Mouse (Mus musculus): ENCODE results near the gene Dnmt1.

Gene Dnmt1

DNA sequence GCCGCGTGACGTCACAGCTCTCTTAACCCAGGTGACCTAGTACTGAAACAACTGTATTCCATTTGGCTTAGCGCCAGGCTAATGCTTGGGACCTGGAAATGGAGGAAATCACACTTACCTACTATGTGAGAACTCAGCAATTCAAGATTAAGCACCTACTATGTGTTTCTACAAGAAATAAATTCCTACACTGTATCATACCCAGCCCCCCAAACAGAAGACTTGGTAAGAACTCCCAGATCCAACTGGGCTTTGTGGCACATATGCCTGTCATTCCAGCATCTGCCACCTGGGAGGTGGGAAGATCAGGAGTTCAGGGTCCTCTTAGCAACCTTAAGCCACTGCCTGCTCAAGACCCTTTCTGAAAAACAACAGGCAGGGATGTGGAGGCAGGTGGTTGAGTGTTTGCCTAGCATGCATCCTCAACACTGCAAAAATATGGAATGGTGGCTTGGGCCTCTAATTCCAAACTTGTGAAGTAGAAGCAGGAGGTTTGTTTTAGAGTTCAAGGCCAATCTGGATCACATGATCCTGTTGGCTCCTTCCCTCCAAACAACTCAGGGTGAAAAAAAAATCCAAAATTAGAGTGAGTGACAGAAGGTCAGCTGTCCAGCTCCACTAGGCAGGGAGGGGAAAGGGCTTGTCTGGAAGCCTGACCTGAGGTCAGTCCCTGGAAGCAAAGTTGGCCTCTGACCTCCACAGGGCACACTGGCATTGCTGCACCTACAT is 17.4 kb upstream of the Dnmt1 start:
- DNase-seq (ENCODE audit: low read depth): no peak

DNA sequence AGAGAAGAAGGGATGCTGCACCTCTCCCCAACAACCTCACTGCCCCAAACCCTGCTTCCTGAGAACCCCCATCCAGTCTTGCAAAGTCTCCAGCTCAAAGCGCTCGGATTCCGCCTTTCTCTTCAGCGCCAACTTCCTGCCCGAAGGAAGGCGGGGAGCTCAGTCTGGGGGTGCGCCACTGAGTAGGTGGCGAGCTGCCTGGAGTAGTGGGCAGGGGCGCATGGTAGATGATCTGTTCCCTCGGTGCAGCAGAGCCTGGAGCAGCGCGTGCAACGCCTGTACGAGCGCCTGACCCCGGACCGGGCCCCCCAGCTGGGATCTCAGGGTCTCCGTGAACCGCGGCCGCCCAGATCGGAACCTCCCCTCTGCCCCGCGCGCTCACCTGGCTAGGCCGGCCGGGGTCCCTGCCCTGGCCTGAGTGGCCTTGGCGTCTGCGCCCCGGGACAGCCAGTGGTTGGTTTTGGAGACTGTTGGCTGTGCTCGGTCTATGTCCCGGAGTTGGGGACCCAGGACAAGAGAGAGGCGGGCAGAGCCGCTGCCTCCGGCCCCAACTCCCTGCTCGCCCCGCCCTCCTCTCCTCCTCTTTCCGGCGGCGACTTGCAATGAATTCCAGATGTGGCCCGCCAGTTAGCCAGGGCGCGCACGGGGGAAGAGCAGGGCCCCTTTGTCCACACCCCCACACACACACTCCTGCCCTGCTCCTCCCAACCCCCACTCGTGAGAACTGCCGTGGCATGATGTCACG is 16.7 kb upstream of the Dnmt1 start, which contains the start of gene S1pr2:
Gene S1pr2, minus strand, starts transcription at position 566 of the 745 bp plus-strand sequence.
- peak; percentile 94 for DNase-seq (ENCODE audit: low read depth)

DNA sequence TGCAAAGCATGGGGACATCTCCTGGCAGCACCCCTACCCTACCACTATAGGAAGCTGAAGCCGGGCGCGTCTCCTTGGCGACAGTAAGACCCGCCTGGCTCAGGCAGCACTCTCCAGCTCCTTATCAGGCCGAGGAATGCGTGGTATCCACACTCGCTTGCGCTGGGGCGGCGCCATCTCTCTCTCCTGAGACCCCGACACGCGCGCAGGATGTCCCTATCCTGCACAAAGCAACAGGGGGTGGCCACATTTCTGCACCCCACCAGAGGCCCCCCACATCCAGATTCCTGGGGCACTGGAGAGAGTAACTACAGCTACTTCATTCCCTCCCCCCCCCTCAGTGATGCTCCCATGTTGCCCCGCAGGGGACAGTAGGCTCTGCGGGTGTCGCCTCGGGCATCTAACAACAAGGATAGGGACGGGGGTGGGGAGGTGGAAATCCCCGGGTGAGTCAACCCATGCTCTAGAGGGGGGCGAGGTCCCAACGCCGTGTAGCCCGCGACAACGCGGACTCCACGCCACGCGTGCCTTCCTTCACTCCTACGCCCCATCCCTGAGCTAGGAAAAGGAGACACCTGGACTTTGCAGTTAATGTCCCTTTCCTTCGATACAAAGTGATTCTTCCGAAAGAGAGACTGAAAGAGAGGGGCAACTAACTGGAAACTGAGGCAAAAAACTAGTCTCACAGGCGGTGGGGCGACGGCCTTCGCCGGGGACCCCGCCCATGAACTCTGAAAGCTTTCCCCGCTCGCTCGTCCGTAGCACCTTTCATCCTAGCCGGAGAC is 15.9 kb upstream of the Dnmt1 start:
- peak; percentile 72 for DNase-seq (ENCODE audit: low read depth)

DNA sequence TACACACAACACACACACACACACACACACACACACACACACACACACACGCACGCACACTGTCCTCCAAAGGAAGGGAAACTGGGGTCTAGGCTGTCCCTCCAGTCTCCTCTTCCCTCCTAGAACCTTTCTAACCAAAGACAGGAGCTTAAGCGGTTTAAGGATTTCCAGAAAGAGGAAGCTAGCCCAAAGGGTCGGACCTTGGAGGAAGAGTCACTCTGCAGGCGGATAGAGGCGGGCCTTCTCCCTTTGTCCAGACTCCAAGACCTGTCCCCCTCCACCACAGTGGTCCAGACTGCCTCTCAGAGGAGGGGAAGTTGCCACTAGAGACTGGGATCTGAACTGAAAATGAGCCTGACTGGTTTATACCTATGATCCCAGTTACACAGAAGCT is 14.0 kb upstream of the Dnmt1 start:
- no peak for DNase-seq (ENCODE audit: low read depth)

DNA sequence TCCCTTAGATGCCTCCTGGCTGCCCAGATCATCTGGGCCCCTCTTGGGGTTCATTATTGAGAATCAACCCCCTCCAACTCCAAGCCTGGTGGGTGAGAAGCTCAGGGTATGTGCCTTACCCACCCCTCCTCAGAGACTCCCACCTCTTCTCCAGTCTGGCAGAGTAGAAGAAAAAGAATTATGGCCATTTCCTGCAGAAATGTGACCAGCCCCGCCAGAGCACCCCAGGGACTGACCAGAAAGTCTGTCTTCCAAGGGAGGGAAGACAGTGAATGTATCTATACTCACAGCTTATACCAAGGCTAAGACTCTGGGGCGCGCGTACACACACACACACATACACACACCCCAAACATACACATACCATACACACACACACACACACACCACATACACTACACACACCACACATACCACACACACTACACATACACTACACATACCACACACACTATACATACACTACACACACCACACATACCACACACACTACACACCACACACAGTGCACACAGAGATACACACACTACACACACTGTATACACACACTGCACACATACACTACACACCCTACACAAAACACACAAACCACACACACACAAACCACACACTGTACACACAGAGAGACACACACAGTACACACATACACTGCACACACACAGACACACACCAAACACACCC is 13.5 kb upstream of the Dnmt1 start:
- no peak for DNase-seq (ENCODE audit: low read depth)

DNA sequence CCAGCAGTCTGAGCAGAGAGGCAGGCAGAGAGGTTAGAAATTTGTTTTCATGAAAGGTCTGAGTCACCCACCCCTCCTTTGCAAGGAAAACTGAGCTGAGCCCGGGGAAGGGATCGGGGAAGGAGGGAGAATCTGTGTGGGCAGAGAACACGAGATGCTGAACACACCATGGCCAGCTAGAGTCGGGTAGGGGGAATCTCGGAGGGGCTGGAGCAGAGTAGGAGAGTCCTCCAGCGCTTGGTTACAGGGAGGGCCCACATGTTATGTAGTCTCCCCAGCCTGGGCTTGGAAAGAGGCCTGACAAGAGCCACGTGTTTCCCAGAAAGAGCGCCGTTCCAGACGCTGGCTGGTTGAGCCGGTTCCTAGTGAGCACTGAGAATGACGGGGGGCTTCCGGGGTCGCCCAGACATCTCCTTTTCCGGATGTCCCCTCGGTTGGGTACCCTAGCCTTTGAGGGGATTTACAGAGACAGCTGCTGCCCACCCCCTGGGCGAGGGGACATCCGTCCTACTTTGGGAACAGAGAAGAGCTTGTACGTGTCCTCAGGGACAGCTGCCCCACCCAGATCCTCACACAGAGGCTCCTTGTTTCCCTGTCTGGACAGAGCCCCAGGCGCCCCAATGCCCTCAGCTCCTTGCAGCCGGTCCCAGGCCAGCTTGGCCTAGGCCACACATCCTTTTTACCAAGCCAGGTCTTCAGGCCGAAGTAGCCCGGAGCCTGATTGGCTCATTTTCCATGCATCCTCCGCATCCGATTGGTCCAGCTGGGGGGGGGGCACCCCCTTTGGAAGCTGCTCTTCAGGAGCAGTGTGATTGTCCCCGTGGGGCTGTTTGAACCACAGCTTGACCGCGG is 12.7 kb upstream of the Dnmt1 start:
- no peak for DNase-seq (ENCODE audit: low read depth)

DNA sequence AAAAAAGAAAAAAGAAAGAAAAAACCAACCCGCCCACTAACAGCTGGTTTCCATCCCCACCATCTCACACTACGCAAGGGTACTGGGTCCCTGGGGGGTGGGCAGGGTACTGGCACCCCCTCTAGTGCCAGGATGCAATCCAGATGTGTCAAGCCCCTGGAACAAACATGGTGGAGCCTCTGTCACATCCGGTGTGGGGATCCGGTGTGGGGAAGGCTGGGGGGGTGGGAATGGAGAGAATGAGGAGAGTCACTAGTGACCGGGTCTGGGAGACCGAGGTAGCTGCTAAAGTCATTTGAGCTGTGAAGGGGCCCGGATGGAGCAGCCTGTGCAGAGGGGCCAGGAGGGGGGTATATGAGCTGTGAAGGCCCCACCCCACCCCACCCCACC is 12.1 kb upstream of the Dnmt1 start:
- no peak for DNase-seq (ENCODE audit: low read depth)

DNA sequence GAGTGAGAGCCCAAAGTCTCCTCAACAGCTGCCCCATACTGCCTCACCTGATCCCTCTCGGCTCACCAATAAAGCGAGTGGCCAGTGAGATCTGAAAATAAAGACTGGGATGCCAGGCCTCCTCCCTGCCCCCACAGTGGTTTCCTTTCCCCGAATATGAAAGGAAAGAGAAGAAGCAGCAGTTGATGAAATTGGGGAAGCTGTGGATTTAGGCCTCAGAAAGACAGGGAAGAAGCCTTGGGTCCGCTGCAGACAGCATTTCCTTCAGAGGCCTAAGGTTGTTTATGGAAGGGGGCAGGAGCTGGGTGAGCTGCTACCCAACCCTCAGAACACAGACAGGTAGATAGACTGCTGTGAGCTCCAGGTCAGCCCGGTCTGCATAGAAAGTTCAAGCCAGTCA is 7.1 kb upstream of the Dnmt1 start:
- DNase-seq (ENCODE audit: low read depth): no peak

DNA sequence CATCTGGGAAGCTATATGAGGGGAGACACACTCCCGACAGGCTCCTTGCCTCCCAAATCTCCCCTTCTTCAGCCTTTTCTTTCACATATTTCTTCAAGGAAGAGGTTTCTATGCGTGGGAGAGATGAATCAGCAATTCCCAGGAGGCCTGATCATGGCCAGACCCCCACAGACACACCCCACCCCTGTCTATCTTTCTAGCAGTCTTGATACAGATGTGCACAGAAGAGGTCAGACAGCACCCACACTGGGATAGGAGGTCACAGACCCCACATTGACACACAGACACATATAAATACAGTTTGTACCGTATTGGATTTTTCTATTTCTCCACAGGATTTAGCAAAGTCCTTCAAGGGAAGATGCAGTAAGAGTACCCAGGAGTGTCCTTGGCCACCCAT is 6.3 kb upstream of the Dnmt1 start:
- no peak for DNase-seq (ENCODE audit: low read depth)

DNA sequence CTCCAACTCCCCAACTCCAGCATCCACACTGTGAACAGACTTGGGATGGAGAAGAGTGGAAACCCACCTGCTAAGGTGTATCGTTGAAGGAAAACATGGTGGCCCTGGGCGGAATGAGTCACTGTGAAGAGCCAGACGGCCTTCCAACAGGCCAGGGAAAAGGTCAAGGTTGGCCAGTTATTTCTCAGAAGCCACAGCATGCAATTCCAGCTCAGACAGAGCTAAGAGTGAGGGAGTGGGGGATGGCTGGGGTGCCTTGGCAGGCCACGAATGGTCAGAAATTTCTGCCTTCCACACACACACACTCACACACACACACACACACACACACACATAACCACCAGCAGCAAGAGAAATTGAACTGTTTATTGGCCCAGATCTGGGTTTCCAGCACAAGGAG is 5.9 kb upstream of the Dnmt1 start:
- no peak for DNase-seq (ENCODE audit: low read depth)

DNA sequence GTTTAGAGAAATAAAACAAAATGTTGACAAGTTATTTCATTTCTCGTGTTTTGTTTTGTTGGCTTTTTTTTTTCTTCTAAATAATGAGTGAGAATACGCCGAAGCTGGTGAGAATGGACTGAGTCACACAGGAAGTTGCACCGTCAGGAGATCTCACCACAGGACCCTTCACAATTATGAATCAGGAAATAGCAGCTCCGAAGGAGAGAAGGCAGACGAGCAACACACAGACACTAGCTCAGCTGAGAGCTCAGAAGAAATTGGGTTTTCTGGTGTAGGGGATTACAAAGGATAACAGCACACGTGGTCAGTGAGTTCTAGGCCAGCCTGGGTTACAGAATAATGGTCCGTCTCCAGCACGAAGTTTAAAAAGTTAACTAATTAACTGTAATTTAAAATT is 1.9 kb upstream of the Dnmt1 start:
- peak; percentile 85 for DNase-seq (ENCODE audit: low read depth)

DNA sequence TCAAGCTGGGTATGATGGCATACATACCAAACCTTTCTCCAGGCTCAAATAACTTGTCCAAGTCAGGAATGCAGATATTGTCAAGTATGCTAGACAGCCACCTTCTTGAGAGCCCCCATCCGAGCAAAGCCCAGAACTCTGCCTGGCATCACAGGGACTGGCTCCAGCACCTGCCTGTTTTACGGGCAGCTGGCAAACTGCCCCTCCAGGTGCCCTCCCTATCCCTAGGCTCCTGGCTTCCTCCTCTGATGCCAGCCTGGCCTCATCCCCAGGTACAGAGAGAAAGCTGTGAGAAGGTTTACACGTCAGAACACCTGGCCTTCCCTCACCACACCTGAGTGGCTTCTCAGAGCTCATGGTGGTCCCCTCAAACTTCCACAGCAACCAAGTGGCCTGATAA is 2.7 kb downstream of the Dnmt1 start:
- DNase-seq (ENCODE audit: low read depth): no peak

DNA sequence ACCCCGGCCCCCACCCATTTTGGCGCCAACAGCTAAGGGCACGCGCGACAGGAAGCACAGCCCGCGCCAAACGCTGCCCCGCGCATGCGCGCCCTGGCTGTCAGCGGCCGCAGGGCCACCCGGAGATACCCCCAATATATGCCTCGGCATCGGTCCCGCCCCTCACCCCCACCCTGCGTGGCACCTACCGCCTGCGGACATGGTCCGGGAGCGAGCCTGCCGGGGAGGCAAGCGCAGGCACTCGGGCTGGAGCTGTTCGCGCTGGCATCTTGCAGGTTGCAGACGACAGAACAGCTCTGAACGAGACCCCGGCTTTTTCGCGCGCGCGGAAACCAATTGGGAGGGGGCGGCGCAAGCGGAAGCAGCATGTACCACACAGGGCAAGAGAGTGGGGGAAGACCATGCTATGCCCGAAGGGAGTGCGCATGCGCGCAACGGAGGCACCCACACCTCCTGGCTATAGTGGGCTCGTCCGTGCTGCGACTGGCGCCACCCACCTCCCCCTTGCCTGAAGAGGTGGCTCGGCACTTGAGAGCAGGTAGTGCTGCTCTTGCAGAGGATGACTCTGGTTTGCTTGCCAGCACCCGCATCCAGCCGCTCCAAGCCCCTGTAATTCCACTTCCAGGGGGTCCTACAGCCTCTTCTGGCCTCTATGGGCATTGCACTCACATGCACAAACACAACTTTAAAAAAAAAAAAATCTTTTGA is 7.0 kb downstream of the Dnmt1 start:
- DNase-seq (ENCODE audit: low read depth): peak; percentile 98

DNA sequence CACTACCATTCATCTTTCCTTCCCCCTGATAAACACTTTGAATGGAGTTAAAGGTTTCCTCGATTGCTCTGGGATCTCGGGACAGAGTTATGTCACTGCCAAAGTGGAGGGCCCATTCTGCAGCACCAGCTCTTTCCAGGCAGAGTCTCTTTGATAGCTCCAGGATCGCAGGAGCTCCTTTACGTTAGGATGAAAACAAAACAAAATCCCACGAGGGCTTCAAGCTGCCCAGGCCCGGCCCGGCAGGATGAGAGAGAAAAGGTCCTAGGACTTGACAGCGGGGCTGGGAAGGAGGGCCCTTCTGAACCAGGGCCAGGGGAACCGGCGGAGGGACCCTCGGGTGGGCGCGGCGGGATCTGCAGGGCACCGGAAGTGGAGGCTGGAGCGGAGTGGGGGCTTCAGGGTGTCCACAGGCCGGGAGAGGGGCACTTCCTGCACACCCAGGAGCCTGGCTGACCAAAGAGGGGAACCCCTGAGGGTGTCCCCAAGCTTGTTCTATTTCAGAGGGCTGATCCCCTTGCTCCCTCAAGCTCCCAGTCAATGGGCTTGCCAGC is 7.6 kb downstream of the Dnmt1 start:
- DNase-seq (ENCODE audit: low read depth): no peak

DNA sequence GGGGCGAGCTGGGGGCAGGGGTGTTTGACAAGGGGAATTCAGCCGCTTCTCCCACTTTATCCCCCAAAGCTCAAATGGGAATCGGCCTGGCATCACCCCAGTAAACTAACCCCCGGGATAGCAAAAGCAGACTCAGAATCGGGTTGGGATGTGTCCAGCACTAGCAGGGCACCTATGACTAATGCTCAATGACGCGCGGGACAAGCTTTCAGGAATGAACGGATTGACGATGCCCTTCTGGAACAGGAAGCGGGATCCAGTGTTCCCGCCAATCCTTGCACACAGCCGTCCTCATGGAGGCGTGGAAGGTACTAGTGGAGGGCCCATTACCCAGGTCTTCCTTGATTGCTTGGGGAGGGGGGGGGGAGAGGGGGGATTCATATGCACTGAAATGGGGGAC is 8.2 kb downstream of the Dnmt1 start:
- peak; percentile 43 for DNase-seq (ENCODE audit: low read depth)

DNA sequence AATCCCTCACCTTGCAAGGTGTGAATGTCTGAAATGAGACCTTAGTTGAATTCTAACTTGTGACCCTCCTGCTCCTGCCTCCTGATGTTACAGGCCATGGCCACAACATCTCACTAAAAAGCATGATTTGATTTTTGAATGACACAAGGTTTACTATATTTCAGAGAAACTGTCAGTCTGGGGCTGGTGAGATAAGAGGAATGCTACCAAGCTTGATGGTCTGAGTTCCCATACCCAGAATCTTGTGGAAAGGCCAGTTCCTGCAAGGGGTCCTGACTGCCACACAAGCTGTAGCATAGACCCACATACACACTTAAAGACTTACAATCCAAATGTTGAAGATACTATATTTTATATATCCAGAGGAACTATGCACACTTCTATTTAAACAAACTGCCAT is 9.3 kb downstream of the Dnmt1 start:
- no peak for DNase-seq (ENCODE audit: low read depth)

DNA sequence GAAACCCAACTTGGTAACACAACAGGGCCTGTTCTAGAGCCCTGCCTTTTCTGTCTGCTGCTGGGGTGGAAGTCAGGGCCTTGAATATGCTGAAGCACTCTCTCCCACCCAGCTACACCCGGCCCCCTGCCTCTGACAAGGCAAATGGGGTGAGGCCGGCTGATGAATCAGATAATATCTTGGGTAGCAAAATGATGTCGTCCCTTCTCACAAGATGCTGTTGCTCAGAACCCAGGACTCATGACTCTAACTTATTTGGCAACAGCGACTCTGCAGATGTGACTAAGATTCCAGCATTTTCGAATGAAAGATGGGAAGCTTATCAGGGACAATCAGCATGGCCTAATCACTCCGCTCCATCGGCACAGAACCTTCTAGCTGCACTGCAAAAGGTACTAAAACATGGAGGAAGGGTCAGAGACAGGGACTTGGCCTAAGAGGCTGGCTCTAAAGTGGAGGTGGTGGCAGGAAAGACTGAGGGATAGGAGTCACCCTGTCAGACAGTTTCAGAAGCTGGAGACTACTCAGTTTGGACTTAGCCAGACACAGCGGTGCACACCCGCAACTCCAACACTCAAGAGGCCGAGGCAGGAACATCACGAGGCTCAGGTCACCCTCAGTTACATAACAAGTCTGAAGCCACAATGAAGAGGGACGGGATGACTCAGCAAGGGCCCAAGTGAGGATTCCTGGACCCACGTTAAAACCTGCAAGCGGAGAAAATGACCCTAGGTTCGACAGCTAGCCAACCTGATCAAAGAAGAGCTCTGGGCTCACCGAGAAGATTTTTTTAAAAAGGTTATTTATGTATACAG is 13.4 kb downstream of the Dnmt1 start:
- DNase-seq (ENCODE audit: low read depth): no peak

DNA sequence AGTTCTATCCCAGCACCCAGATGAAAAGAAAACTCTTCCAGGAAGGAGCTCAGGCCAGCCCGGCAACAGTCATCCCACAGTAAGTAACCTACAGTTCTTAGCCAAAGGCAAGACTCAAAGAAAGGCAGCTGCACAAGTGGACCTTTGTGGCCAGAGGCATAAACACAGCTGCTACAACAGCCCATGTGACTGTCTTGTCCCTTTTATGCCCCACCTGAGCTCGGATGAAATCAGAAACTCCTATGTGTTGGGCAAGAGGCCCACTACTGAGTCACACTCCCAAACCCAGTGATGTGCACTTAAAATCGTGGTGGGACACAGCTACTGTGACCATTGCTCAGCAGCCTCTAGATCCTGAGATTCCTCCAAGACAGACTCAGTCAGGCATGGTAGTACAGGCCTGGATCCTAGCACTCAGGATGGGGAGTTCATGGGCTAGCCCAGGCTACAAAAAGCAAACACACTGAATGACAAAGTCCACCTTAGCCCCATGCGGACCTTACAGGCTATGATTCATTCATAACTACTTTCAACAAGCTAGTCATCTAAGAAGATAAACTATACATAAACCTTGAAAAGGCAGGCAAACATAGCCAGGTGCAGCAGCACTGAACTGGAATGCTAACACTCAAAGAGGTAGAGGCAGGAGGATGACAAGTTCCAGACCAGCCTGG is 14.9 kb downstream of the Dnmt1 start:
- DNase-seq (ENCODE audit: low read depth): no peak

DNA sequence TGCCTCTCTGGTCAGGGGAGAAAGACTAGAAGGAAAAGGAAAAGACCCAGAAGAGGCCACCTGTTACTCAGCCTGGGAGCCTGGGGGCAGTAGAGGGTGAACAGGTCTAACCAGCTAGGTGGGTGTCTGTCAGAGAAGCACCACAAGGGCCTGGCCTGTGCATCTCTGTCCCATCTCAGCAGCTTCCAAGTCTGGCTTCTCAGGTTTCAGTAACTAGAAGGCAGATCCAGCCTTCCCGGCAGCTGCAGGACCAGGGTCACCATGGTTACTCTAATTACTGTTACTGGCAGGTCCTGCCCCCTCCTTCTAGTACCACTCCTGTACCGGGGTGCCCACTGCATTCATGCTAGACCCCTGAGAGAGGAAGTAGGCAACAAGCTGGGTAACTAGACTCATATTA is 15.8 kb downstream of the Dnmt1 start:
- no peak for DNase-seq (ENCODE audit: low read depth)
